Mouse (Mus musculus) activated CD4-positive, CD25-positive, alpha-beta regulatory T cell, adult 9 weeks (primary cell): ENCODE data around the gene Ddx39. TPM values are rescaled to one million over a fixed set of nuclear protein-coding genes. Genes with fewer than 3 reads are reported as not detected.

Experiments used
- polyA plus RNA-seq: library from polyadenylated mRNA; unstranded; fragments of 100-300 nt; shearing (Covaris generic); gene quantifications from one replicate; pipeline ENCODE4 v1.2.1, GENCODE M21; 2017

The Ddx39 gene
- 195 TPM for polyA plus RNA-seq

GRCm38 (mm10) chr8:83715031-83715690, at the start of gene Ddx39:
Ddx39 (plus strand) TSS chr8:83715177.

GRCm38 (mm10) chr8:83665969-83666865, 48.8 kb upstream of the Ddx39 start, which contains the start of gene Ptger1:
Ptger1 (plus strand) TSS chr8:83666678.

GRCm38 (mm10) chr8:83698661-83699453, 16.1 kb upstream of the Ddx39 start, which contains the start of gene Pkn1:
Pkn1 (minus strand) TSS chr8:83699179.

GRCm38 (mm10) chr8:83740976-83741741, 26.2 kb downstream of the Ddx39 start, which contains the start of gene Adgre5:
Adgre5 (minus strand) TSS chr8:83741326.

Other genes starting within 250 kb of the Ddx39 start
- not detected for gene Olfr370, start 179.4 kb upstream of the Ddx39 start, polyA plus RNA-seq
- 283 TPM for gene Ndufb7, start 148.5 kb upstream of the Ddx39 start, polyA plus RNA-seq
- 480 TPM for gene Tecr, start 107.2 kb upstream of the Ddx39 start, polyA plus RNA-seq
- gene Dnajb1, start 107.0 kb upstream of the Ddx39 start, polyA plus RNA-seq = 128 TPM
- 65.1 TPM for gene Gipc1, start 62.5 kb upstream of the Ddx39 start, polyA plus RNA-seq
- gene Ptger1, start 48.5 kb upstream of the Ddx39 start, polyA plus RNA-seq = 0.43 TPM
- gene Pkn1, start 16.0 kb upstream of the Ddx39 start, polyA plus RNA-seq = 16.0 TPM
- gene Adgre5, start 26.1 kb downstream of the Ddx39 start, polyA plus RNA-seq = 524 TPM
- 3.8 TPM for gene Adgrl1, start 184.9 kb downstream of the Ddx39 start, polyA plus RNA-seq
- 0.82 TPM for gene Gm10644, start 240.0 kb downstream of the Ddx39 start, polyA plus RNA-seq
- 28.8 TPM for gene Asf1b, start 240.3 kb downstream of the Ddx39 start, polyA plus RNA-seq